Mouse (Mus musculus): Measurements from ENCODE around the gene Eif4h.

DNA sequence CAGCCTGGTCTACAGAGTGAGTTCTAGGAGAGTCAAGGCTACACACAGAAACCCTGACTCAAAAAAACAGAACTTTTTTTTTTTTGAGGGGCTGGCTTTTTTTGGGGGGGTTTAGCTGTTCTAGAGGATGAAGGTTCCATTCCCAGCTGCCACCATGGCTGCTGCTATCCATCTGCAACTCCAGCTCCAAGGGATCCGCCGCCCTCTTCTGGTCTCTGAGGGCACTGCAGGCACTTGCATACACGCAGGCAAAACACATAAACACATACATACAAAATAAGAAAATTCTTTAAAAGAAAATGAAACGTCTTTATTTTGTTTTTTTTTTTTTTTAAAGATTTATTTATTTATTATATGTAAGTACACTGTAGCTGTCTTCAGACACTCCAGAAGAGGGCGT, 11.6 kb upstream of the Eif4h start:
- TF ChIP-seq CTCF (IDR thresholded peaks at IDR 0.05; ENCODE audit: extremely low read depth, insufficient read depth, insufficient read length, insufficient replicate concordance) (peak; percentile 61; the same call in 1 of the 2 replicates), POLR2A (IDR thresholded peaks at IDR 0.05; ENCODE audit: low read depth, low read length) (no peak)
